Mouse (Mus musculus) testis, postnatal 10 days (tissue): ENCODE measurements around the gene Ksr2.

Experiments
- DNase-seq: peaks from one replicate; pipeline ENCODE4 v3.0.0; 2021; ENCODE audit warnings: low spot score

Gene Ksr2

GRCm38 (mm10) chr5:117523010-117523409 lies 109.2 kb downstream of the Ksr2 start:
- DNase-seq: no peak

- no peak for DNase-seq
These were observed 117.2 kb downstream of the Ksr2 start for GRCm38 (mm10) chr5:117530991-117531390.

GRCm38 (mm10) chr5:117539221-117539620 lies 125.4 kb downstream of the Ksr2 start:
- no peak for DNase-seq

- no peak for DNase-seq
These were observed 127.9 kb downstream of the Ksr2 start for GRCm38 (mm10) chr5:117541654-117542053.

GRCm38 (mm10) chr5:117546694-117547268 lies 133.0 kb downstream of the Ksr2 start:
- DNase-seq: no peak

- no peak for DNase-seq
These were observed 137.2 kb downstream of the Ksr2 start for GRCm38 (mm10) chr5:117550992-117551391.

- no peak for DNase-seq
These were observed 138.3 kb downstream of the Ksr2 start for GRCm38 (mm10) chr5:117552096-117552495.

- DNase-seq: no peak
These were observed 140.7 kb downstream of the Ksr2 start for GRCm38 (mm10) chr5:117554505-117554904.

GRCm38 (mm10) chr5:117556570-117556969 lies 142.8 kb downstream of the Ksr2 start:
- no peak for DNase-seq

- no peak for DNase-seq
These were observed 147.3 kb downstream of the Ksr2 start for GRCm38 (mm10) chr5:117561080-117561479.

- DNase-seq: no peak
These were observed 152.4 kb downstream of the Ksr2 start for GRCm38 (mm10) chr5:117566051-117566665.

- no peak for DNase-seq
These were observed 155.5 kb downstream of the Ksr2 start for GRCm38 (mm10) chr5:117569190-117569795.

- no peak for DNase-seq
These were observed 158.6 kb downstream of the Ksr2 start for GRCm38 (mm10) chr5:117572428-117572827.

- DNase-seq: no peak
These were observed 161.1 kb downstream of the Ksr2 start for GRCm38 (mm10) chr5:117574894-117575293.

GRCm38 (mm10) chr5:117577598-117577997 lies 163.8 kb downstream of the Ksr2 start:
- no peak for DNase-seq

- no peak for DNase-seq
These were observed 167.9 kb downstream of the Ksr2 start for GRCm38 (mm10) chr5:117581711-117582110.

GRCm38 (mm10) chr5:117584428-117584827 lies 170.6 kb downstream of the Ksr2 start:
- no peak for DNase-seq

- DNase-seq: no peak
These were observed 175.5 kb downstream of the Ksr2 start for GRCm38 (mm10) chr5:117589266-117589665.

GRCm38 (mm10) chr5:117593273-117593672 lies 179.5 kb downstream of the Ksr2 start:
- DNase-seq: no peak

GRCm38 (mm10) chr5:117596803-117597202 lies 183.0 kb downstream of the Ksr2 start:
- DNase-seq: no peak

GRCm38 (mm10) chr5:117602026-117602425 lies 188.2 kb downstream of the Ksr2 start:
- no peak for DNase-seq

GRCm38 (mm10) chr5:117607761-117608309 lies 194.0 kb downstream of the Ksr2 start:
- no peak for DNase-seq

GRCm38 (mm10) chr5:117614331-117615024 lies 200.7 kb downstream of the Ksr2 start:
- peak; percentile 92 for DNase-seq
